Mouse (Mus musculus) hindbrain, embryonic 14.5 days (tissue): ENCODE data around the gene Akap17b. TPM values are rescaled to one million over a fixed set of nuclear protein-coding genes. Genes with fewer than 3 reads are reported as not detected.
"Not testable (repeated sequence)": the region's sequence is repeated elsewhere in the genome, so short reads cannot be mapped to it uniquely, and the experiment has no call there.

Experiments
- ATAC-seq: fragments of 200-750 bp; cut with Nextera tagmentation; 2 replicates; pipeline ENCODE4 v1.8.0; 2017; ENCODE audit warnings: moderate number of reproducible peaks, mild to moderate bottlenecking, moderate TSS enrichment, moderate library complexity; ENCODE audit not compliant: low FRiP score
- DNase-seq: peaks from one replicate; pipeline ENCODE4 v3.0.0-alpha.2; 2015; ENCODE audit warnings: low spot score
- H3K27ac ChIP-seq: fragments of 300-500 bp; sonication (generic); 2 replicates; pipeline ENCODE4 v1.5.1; 2014; ENCODE audit warnings: mild to moderate bottlenecking, moderate library complexity
- H3K27me3 ChIP-seq: fragments of 300-500 bp; sonication (generic); 2 replicates; pipeline ENCODE4 v1.6.1; 2014; ENCODE audit warnings: mild to moderate bottlenecking, low read length, mixed read lengths; ENCODE audit not compliant: control insufficient read depth, insufficient read depth
- H3K36me3 ChIP-seq: fragments of 300-500 bp; sonication (generic); replicated peaks from 2 replicates; pipeline ENCODE4 v1.6.1; 2014; ENCODE audit not compliant: control insufficient read depth, insufficient read depth
- H3K4me1 ChIP-seq: fragments of 300-500 bp; sonication (generic); replicated peaks from 2 replicates; pipeline ENCODE4 v1.6.1; 2014; ENCODE audit warnings: antibody characterized with exemption, low read length, mixed read lengths; ENCODE audit not compliant: control insufficient read depth, insufficient read depth
- H3K4me2 ChIP-seq: fragments of 300-500 bp; sonication (generic); replicated peaks from 2 replicates; pipeline ENCODE4 v1.6.1; 2014; ENCODE audit warnings: mild to moderate bottlenecking, moderate library complexity
- H3K4me3 ChIP-seq: fragments of 300-500 bp; sonication (generic); replicated peaks from 2 replicates; pipeline ENCODE4 v1.5.1; 2014; ENCODE audit warnings: mild to moderate bottlenecking, low read length
- H3K9ac ChIP-seq: fragments of 300-500 bp; sonication (generic); 2 replicates; pipeline ENCODE4 v1.6.1; 2014
- H3K9me3 ChIP-seq: fragments of 300-500 bp; sonication (generic); 2 replicates; pipeline ENCODE4 v1.6.1; 2016; ENCODE audit warnings: low read length; ENCODE audit not compliant: control insufficient read depth
- WGBS: fragments of 180-500 bp; shearing (Covaris S2); extraction: QIAGEN DNeasy Blood & Tissue Kit; methylation state at CpG from one replicate; pipeline ENCODE4 v1.1.7; 2014; 5-methylcytosine and 5-hydroxymethylcytosine counted together
- polyA plus RNA-seq: library from polyadenylated mRNA; unstranded; fragments of >200 nt; fragmentation: Nextera tagmentation; extraction: Ambion mirVana; gene quantifications from 2 replicates; pipeline ENCODE4 v1.2.1, GENCODE M21; 2014

The Akap17b gene
- polyA plus RNA-seq, 1 experiment from 2014 or later = 6.6 TPM

- H3K9me3 ChIP-seq = no peaks in the 10 kb centered on the region
- H3K4me2 ChIP-seq = no peak overlapping the region
- H3K36me3 ChIP-seq = peaks cover 47% of the 10 kb centered on the region
- ATAC-seq = no peak
- H3K27ac ChIP-seq = no peak overlapping the region
- H3K27me3 ChIP-seq = no peaks in the 10 kb centered on the region
- H3K4me3 ChIP-seq = no peak overlapping the region
- no peak for DNase-seq
- H3K4me1 ChIP-seq = peaks cover 16% of the 10 kb centered on the region
- H3K9ac ChIP-seq = no peak overlapping the region
- WGBS = 91% methylated on average over 4 of the region's 4 CpGs
These were observed 41.2 kb downstream of the Akap17b start for GRCm38 (mm10) chrX:36604040-36604439.

GRCm38 (mm10) chrX:36602926-36603325 lies 42.3 kb downstream of the Akap17b start:
- WGBS = 89% methylated on average over 2 of the region's 2 CpGs

DNA sequence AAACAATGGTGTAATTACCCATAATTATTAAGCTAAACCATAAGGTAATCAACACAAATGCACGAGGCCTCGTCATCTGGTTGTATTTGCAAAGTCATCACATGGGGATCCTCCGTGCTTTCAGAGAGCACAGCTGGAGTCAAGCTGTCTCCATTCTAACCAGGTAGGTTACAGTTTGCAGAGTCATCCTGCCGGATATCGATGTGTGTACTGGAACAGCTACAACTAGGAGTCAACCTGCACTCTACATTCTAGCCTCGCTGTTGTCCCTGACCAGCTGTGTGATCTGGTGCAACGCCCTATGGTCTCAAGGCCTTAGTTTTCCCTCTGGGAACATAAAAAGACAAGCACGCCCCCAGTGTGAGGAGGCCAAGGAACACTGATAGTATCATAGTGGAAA lies 45.1 kb downstream of the Akap17b start:
- no peak overlapping the region for H3K27ac ChIP-seq
- DNase-seq (no peak), ATAC-seq (no peak)
- peaks cover 16% of the 10 kb centered on the region for H3K4me1 ChIP-seq
- H3K4me3 ChIP-seq = peak overlapping the region; percentile 61
- 62% methylated on average over 8 of the region's 8 CpGs for WGBS
- H3K4me2 ChIP-seq = peak overlapping the region; percentile 69
- peaks cover 27% of the 10 kb centered on the region for H3K36me3 ChIP-seq
- H3K9ac ChIP-seq = no peak overlapping the region; the same call in 1 of the 2 replicates
- H3K27me3 ChIP-seq = no peaks in the 10 kb centered on the region
- H3K9me3 ChIP-seq = no peaks in the 10 kb centered on the region

More at GRCm38 (mm10) chrX:36602926-36603325, 42.3 kb downstream of the Akap17b start:
- Histone ChIP-seq H3K4me1 (peaks cover 16% of the 10 kb centered on the region), H3K9me3 (no peaks in the 10 kb centered on the region), H3K27me3 (no peaks in the 10 kb centered on the region), H3K4me2 (no peak overlapping the region), H3K4me3 (no peak overlapping the region), H3K27ac (no peak overlapping the region), H3K9ac (no peak overlapping the region), H3K36me3 (peaks cover 47% of the 10 kb centered on the region)
- no peak for DNase-seq
- ATAC-seq = no peak

- Histone ChIP-seq H3K4me3 (peak overlapping the region; percentile 61), H3K4me1 (peaks cover 16% of the 10 kb centered on the region), H3K4me2 (peak overlapping the region; percentile 69), H3K27ac (no peak overlapping the region), H3K9me3 (no peaks in the 10 kb centered on the region), H3K27me3 (no peaks in the 10 kb centered on the region), H3K9ac (peak overlapping the region; percentile 89), H3K36me3 (peaks cover 23% of the 10 kb centered on the region)
- no peak for DNase-seq
- 34% methylated on average over 3 of the region's 3 CpGs for WGBS
- no peak for ATAC-seq
These were observed 45.5 kb downstream of the Akap17b start for GRCm38 (mm10) chrX:36599656-36600055.

- H3K27me3 ChIP-seq = no peaks in the 10 kb centered on the region
These were observed 46.3 kb downstream of the Akap17b start for GRCm38 (mm10) chrX:36598861-36599344.

GRCm38 (mm10) chrX:36598390-36598810 lies 46.8 kb downstream of the Akap17b start:
- DNase-seq (no peak), ATAC-seq (peak; percentile 51)
- Histone ChIP-seq H3K4me3 (peak overlapping the region; percentile 61), H3K36me3 (peaks cover 13% of the 10 kb centered on the region), H3K27me3 (no peaks in the 10 kb centered on the region), H3K4me2 (peak overlapping the region; percentile 69), H3K9ac (peak overlapping the region; percentile 89), H3K27ac (peak overlapping the region; percentile 88), H3K9me3 (no peaks in the 10 kb centered on the region), H3K4me1 (peaks cover 16% of the 10 kb centered on the region)
- WGBS = 18% methylated on average over 40 of the region's 41 CpGs

More at GRCm38 (mm10) chrX:36598861-36599344, 46.3 kb downstream of the Akap17b start:
- Histone ChIP-seq H3K27ac (peak overlapping the region; percentile 88), H3K4me3 (peak overlapping the region; percentile 61), H3K9me3 (no peaks in the 10 kb centered on the region), H3K4me2 (peak overlapping the region; percentile 69), H3K9ac (peak overlapping the region; percentile 89), H3K36me3 (peaks cover 16% of the 10 kb centered on the region), H3K4me1 (peaks cover 16% of the 10 kb centered on the region)
- ATAC-seq = peak; percentile 73
- whole genome bisulfite sequencing = 26% methylated on average over 13 of the region's 14 CpGs
- DNase-seq = no peak

DNA sequence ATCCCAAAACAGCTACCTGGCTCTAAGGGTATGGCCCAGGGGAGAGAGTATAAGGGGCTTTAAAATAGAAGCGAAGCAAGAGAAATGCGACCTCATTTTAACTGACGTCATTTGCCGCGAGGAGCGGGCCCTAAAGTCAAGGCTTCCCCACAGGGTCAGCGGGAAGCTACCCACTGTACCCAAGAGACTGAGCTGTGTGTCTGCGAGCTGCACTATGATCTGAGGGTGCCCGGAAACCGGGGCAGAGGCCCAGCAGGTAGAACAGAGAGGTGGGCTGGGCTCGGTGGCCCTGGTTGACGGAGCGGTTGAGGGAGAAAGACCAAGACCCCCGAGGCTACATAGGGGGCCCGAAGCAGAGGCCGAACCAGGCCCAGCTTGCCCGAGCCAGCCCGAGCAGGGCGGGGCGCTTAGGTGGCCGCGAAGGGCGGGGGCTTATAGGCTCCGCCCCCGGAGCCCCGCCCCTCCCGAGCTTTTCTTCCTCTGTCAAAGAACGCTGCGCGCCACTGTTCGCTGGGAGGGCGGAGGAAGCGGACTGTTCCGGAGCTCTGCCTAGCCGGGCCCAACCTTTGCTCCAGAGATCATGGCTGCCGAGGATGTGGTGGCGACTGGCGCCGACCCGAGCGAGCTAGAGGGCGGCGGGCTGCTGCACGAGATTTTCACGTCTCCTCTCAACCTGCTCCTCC lies 47.3 kb downstream of the Akap17b start, which contains the start of gene Pgrmc1:
TSS of gene Pgrmc1 (plus strand) at position 500 of the 683 bp plus-strand sequence.
- ATAC-seq = peak; percentile 93
- WGBS = 20% methylated on average over 42 of the region's 45 CpGs
- peak; percentile 84 for DNase-seq
- Histone ChIP-seq H3K9ac (peak within 1 kb of the TSS; percentile 89), H3K27me3 (no peaks in the 10 kb centered on the region), H3K4me1 (peaks cover 16% of the 10 kb centered on the region), H3K4me2 (peak within 1 kb of the TSS; percentile 69), H3K9me3 (no peaks in the 10 kb centered on the region), H3K4me3 (peak within 1 kb of the TSS; percentile 61), H3K36me3 (peaks cover 8% of the 10 kb centered on the region; the same call in 1 of the 2 replicates), H3K27ac (peak within 1 kb of the TSS; percentile 88)

- H3K4me1 ChIP-seq = peaks cover 16% of the 10 kb centered on the region
- H3K9ac ChIP-seq, H3K36me3 ChIP-seq, DNase-seq, H3K4me3 ChIP-seq, H3K4me2 ChIP-seq, H3K27me3 ChIP-seq, ATAC-seq, H3K9me3 ChIP-seq, H3K27ac ChIP-seq: not testable (repeated sequence)
- 85% methylated on average over 5 of the region's 5 CpGs for WGBS
These were observed 48.6 kb downstream of the Akap17b start for GRCm38 (mm10) chrX:36596483-36597120.

GRCm38 (mm10) chrX:36595247-36595646 lies 49.9 kb downstream of the Akap17b start:
- DNase-seq (no peak), ATAC-seq (no peak)
- Histone ChIP-seq H3K4me3 (no peak overlapping the region), H3K4me2 (no peak overlapping the region), H3K4me1 (peaks cover 5% of the 10 kb centered on the region), H3K27ac (no peak overlapping the region), H3K27me3 (no peaks in the 10 kb centered on the region), H3K9ac (no peak overlapping the region), H3K36me3 (no peaks in the 10 kb centered on the region), H3K9me3 (no peaks in the 10 kb centered on the region)
- WGBS = 95% methylated on average over 3 of the region's 3 CpGs
